Mouse (Mus musculus): ENCODE data around the gene Epgn.
A peak's percentile ranks its signal among the peaks of the same experiment; 100 is the strongest.

Epgn gene

DNA sequence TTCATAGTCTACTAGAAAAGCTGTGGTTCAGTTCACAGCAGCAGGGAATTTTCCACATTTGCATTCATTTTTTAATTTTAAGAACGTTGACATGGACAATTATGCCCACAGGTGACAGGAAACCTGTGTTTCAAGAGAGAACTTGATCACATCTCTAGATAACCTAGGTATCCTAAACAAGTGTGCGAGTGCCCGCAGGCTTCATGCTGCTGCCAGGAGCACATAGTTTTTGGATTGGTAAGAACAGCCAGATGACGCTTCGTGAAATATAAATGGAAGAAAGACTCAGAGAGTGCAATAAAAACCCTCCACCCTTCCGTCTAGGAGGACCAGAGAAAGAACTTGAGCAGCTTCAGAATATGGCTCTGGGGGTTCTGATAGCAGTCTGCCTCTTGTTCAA lies at the start of gene Epgn:
Gene Epgn, plus strand, starts transcription at position 301 of the 400 bp plus-strand sequence.
- no peak for DNase-seq

DNA sequence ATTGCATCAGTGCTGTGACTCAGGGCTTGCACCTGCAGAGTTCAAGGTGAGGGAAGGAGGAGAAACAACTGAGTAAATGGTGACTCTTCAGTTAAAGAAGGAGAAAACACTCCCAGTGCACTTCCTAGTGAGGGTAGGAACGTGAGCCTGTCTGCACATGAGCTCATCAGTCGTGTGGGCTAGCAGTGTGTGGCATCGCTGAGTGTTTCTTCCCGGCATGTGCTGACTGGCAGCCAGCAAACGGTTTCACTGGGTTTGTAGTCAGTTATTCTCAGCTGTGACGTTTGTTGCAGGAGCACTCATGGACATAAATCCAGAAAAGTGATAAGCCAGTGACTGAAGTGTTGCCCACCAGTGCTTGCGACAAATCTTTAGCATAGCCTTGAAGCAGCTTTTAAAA lies 47.0 kb upstream of the Epgn start:
- DNase-seq: no peak

GRCm38 (mm10) chr5:90987605-90988004 lies 39.7 kb upstream of the Epgn start:
- DNase-seq: no peak

DNA sequence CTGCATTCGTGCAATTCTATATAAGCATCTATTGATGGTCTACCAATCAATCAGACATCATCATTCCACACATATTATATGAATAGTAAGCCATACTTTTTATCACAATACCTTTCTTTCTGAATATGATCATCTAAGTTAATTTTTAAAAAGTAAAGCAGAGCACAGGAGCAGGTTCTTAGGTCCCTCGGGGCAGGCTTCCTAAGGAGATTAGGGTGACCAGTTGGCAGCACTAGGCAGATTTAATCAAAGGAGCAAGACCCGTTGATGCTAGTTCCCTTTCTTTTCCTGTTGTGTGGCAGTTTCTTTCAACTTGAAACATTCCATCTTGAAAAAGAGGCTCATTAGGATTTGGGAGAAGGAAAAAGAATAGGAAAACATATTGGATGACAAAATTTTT lies 39.1 kb upstream of the Epgn start:
- no peak for DNase-seq

GRCm38 (mm10) chr5:90988592-90988991 lies 38.7 kb upstream of the Epgn start:
- DNase-seq: no peak

GRCm38 (mm10) chr5:90999942-91000341 lies 27.3 kb upstream of the Epgn start:
- DNase-seq: no peak

DNA sequence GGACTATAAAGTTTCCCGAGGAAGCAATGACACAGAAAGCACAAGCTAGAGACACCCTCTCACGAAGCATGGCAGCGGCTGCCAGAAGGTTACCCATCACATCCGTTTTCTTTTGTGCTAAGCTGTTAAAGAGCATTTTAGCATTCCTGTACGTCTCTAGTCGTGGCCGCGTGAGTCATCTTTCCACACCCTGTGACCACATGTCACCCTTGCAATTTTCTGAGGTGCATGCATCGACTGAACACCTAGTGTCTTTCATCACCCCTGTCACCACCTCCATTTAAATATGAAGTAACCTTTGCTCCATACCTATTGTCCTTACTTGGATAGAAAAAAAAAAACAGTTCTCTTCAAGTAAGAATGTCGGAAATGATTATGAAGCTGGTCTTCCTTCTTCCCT lies 12.0 kb upstream of the Epgn start:
- no peak for DNase-seq

DNA sequence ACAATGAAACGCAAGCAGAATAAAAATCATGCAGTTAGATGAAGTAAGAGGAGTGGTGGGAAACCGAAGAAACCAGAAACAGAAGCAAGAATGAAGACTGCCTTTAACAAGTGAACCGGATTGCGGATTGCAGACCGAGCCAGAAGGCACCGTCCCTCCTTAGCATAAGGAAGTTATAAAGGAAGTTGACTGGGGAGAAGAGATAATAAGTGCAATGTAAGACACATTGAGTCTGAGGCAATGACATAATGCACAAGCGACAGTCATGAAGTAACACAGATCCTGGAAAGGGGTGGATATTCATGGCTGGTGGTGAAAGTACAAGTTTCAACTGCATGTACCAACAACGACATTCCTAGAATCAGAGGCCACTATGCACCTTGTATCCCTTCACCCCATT lies 4.2 kb upstream of the Epgn start:
- DNase-seq: no peak

DNA sequence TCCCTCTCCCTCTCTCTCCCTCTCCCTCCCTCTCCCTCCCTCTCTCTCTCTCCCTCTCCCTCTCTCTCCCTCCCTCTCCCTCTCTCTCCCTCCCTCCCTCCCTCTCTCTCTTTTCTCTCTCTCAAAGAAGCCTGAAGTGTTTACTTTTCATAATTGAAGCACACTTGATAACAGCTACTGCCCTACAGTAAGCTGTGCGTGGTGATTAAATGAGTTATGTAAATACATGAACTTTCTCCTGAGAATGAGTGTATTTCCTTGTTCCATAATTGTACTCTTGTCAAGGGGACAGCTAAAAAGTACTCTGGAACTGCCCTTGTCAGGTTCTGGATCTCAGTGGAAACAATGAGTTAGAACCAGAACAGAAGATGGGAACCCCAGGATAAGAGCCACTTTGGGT lies 576 bp downstream of the Epgn start:
- no peak for DNase-seq

DNA sequence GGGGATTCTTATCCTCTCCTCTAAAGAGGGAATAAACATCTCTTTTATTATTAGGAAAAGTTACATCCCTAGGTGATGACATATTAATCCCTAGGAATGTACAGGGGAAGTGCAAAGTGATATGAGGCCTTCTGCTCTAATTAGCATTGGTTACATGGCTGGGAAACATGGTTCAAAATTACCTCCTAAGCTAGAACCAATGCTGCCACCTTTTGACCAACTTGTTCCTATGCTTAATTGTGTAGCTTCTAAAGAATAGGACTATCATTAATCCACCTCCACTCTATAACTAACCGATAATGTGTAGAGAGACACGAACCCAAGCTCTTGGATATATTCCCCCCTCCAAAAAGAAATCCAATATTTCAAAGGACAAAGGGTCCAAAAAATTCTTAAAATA lies 3.4 kb downstream of the Epgn start:
- DNase-seq: no peak

DNA sequence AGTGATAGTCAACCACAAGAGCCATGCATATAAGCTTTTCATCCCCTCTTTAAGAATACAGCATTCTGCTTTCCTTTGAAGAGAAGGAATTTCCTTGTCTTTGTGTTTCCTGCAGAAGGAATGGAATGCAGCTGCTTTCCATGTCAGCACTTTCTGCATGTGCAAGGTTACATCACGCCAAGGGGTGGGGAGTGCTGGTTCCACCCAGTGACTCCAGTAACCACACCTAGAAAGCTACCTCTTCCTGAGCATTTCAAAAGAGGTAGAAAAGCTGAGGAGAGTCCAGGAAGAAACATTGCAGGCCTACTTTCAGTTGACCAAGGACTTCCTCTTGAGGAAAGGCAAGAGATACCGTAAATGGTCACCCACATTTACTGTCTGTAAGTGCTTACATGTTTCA lies 8.1 kb downstream of the Epgn start:
- no peak for DNase-seq

DNA sequence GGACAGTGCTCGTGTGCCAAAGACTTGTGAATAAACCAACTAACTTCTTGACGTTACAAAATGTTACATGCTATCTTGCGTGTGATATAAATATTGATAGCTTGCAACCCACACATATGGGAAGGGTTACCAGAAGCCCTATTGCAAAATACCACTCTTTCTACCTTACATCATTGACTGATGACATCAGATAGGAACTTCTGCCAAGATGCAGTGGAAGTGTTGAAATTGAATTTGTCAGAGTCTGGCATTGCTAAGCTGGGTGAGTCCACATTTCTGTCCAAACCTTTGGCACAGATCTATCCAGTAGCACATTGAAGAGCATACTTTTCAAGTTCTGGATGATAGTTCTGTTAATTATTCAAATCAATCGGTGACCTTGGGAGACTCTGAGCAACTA lies 9.4 kb downstream of the Epgn start:
- DNase-seq: no peak

GRCm38 (mm10) chr5:91037756-91038155 lies 10.5 kb downstream of the Epgn start:
- DNase-seq: no peak

GRCm38 (mm10) chr5:91038547-91038946 lies 11.3 kb downstream of the Epgn start:
- DNase-seq: peak; percentile 14

GRCm38 (mm10) chr5:91038963-91039362 lies 11.7 kb downstream of the Epgn start:
- no peak for DNase-seq

- no peak for DNase-seq
Observed at GRCm38 (mm10) chr5:91047987-91048386, 20.7 kb downstream of the Epgn start.

GRCm38 (mm10) chr5:91048397-91048796 lies 21.1 kb downstream of the Epgn start:
- no peak for DNase-seq

DNA sequence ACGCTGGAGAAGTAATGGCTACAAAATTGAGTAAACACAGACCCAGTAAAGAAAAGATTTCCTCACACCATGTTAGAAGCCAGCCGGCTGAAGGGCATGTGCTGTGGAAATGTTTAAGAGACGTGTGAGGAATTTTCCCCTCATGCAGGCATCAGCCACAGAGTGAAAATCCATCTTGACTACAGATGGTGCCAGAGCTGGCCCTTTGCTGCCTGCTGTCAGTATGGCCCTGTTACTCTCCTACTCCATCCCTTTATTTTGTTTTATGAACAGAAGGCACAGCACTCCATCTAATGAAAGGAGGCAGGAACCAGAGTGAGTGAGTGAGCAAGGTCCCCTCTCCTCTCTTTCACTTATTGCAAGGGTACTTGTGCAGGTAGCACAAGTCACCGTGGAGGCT lies 45.1 kb downstream of the Epgn start:
- DNase-seq: no peak

GRCm38 (mm10) chr5:91073626-91074025 lies 46.4 kb downstream of the Epgn start:
- DNase-seq: no peak

- no peak for DNase-seq
Observed at GRCm38 (mm10) chr5:91074026-91074425, 46.8 kb downstream of the Epgn start.

DNA sequence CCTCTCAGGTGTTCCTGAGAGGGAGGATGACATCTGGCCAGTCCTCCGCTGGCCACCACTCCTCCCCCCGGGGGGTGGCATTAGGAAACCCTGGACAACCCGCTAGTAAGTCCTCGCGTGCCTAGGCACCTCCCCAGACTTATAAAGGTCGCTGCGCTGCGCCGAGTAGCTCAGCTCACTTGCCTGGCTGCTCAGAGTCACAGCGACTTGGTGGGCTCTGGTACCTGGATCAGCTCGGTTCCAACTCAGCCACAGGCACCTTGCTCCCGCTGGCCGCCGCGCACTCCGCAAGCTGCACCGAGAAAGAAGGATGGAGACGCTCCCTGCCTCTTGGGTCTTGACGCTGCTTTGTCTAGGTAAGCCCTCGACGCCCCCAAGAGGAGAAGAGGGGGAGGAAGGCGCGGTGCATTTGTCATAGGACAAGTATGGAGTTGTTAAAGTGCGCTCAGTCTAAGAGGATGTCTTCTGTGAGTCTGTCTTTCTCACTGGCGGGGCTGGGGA lies 47.2 kb downstream of the Epgn start, which contains the start of gene Ereg:
Gene Ereg, plus strand, starts transcription at position 173 of the 501 bp plus-strand sequence.
- DNase-seq: no peak

DNA sequence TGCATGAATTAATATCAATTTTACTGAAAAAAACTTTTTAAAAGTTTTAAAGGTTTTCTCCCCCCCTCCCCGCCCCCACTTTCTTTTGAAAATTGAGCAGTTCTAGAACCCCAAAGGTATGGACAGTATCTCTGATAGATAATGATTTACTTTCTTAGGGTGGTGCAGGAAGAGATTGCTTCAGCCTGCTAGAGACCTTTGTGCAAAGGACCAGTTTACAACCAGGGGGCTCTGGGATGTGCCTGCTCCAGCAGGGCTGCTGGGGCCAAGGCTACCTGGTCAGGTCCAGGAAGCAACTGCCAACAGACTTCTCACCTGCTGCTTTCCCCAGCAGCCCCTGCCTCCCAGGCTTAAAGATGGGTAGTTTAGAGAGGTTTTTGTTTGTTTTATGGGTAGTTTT lies 47.8 kb downstream of the Epgn start:
- no peak for DNase-seq

DNA sequence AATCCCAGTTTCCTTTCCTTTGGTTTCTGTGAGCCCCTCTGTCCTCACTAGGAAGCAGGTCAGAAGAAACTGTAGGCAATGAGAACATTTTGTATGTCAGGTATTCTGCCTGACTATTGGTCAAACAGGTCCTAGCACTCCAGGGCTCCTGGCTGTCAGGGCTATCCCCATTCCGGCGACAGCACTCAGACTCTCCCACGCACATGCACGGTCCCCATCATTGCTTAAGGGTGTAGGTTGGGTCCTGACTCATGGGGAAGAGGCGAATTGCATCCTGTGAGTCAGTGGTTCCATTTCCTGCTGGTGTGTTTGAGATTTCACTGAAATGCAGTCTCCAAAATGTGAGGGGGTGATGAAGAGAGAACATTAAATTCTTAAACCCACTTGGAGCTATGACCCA lies 55.8 kb downstream of the Epgn start:
- no peak for DNase-seq
